Comparison of ENCODE assay signal across 16 mouse cellular contexts in genomic region chr1:143982085-143982764, GRCm38 (mm10). TPM values are rescaled to one million over a fixed set of nuclear protein-coding genes. Genes with fewer than 3 reads are reported as not detected.
DNase-seq lines count a peak whose midpoint lies in the region; ATAC-seq and TF ChIP-seq lines count a peak whose summit lies in the region.
"Had no signal": no experiment of that assay in that cellular context is flagged by ENCODE, and none has a peak within 500 bp of the region (broad histone marks: within the 10 kb centered on the region; RNA-seq: fewer than 3 reads in every experiment).

No protein-coding gene starts in this region.

- WGBS in forebrain, embryonic 13.5 days, result 36% methylated on average over 2 of the region's 2 CpGs
- WGBS in midbrain, postnatal 0 days, result 52% methylated on average over 2 of the region's 2 CpGs

- H3K27ac ChIP-seq in forebrain, embryonic 13.5 days, result peak overlapping the region; percentile 72
- H3K27ac ChIP-seq in midbrain, postnatal 0 days (ENCODE audit: low read depth, low read length), result no peak overlapping the region
- H3K27ac ChIP-seq: neural tube, embryonic 12.5 days; stomach, postnatal 0 days had no signal

- H3K4me3 ChIP-seq in forebrain, embryonic 13.5 days, result no peak overlapping the region
- H3K4me3 ChIP-seq in midbrain, postnatal 0 days (ENCODE audit: low read depth, low read length), result no peak overlapping the region
- H3K4me3 ChIP-seq: heart, embryonic 12.5 days; neural tube, embryonic 12.5 days had no signal

- no peaks in the 10 kb centered on the region for H3K9me3 ChIP-seq in forebrain, embryonic 13.5 days (replicated peaks)
- no peaks in the 10 kb centered on the region for H3K9me3 ChIP-seq in midbrain, postnatal 0 days (ENCODE audit: low read length)
- H3K9me3 ChIP-seq: heart, embryonic 12.5 days; neural tube, embryonic 12.5 days had no signal

- H3K9ac ChIP-seq in forebrain, embryonic 13.5 days, result no peak overlapping the region
- no peak overlapping the region for H3K9ac ChIP-seq in midbrain, postnatal 0 days (replicated peaks; ENCODE audit: low read length, poor library complexity, severe bottlenecking)
- H3K9ac ChIP-seq: heart, embryonic 12.5 days; neural tube, embryonic 12.5 days had no signal

- H3K36me3 ChIP-seq in forebrain, embryonic 13.5 days (ENCODE audit: poor library complexity, severe bottlenecking), result no peaks in the 10 kb centered on the region
- no peaks in the 10 kb centered on the region for H3K36me3 ChIP-seq in midbrain, postnatal 0 days (ENCODE audit: insufficient read depth, low read length)
- H3K36me3 ChIP-seq: heart, embryonic 12.5 days; neural tube, embryonic 12.5 days had no signal

- peak; percentile 34 to 62 for DNase-seq in cerebellum, postnatal 25 days
- DNase-seq in cerebellum, adult 8-10 months, result no peak
- DNase-seq in kidney, postnatal 25 days, result peak; percentile 23 to 35
- no peak for DNase-seq in kidney, adult 11 months
- no peak for DNase-seq in midbrain, postnatal 0 days (ENCODE audit: low spot score)
- no peak for DNase-seq in heart, adult 18-20 months
- DNase-seq: embryo, embryonic 11 days; gastrocnemius, postnatal 25 days; left cerebral cortex, postnatal 4 days; lung, adult 18-20 months; right cerebral cortex, postnatal 14 days had no signal

- H3K4me1 ChIP-seq in forebrain, embryonic 13.5 days, result peaks cover 15% of the 10 kb centered on the region
- H3K4me1 ChIP-seq in midbrain, postnatal 0 days (ENCODE audit: insufficient read depth, low read length), result no peaks in the 10 kb centered on the region
- H3K4me1 ChIP-seq: heart, embryonic 12.5 days; neural tube, embryonic 12.5 days had no signal

- ATAC-seq in forebrain, embryonic 13.5 days, result peak; percentile 59; the same call in 1 of the 2 replicates
- ATAC-seq in midbrain, postnatal 0 days (ENCODE audit: low FRiP score), result 0 out of 2 replicates have a peak, but pooled peaks have one; percentile 27
- ATAC-seq: inflammation-experienced regulatory T-cells, adult 6 months had no signal

- H3K27me3 ChIP-seq in forebrain, embryonic 13.5 days, result no peaks in the 10 kb centered on the region
- no peaks in the 10 kb centered on the region for H3K27me3 ChIP-seq in midbrain, postnatal 0 days (ENCODE audit: insufficient read depth, low read length)
- H3K27me3 ChIP-seq: heart, embryonic 12.5 days; neural tube, embryonic 12.5 days had no signal

- TF ChIP-seq CTCF in midbrain, postnatal 0 days (IDR thresholded peaks at IDR 0.05), result no peak

- no peak overlapping the region for H3K4me2 ChIP-seq in forebrain, embryonic 13.5 days
- H3K4me2 ChIP-seq in midbrain, postnatal 0 days (ENCODE audit: low read depth, low read length, poor library complexity, severe bottlenecking), result no peak overlapping the region
- H3K4me2 ChIP-seq: heart, embryonic 12.5 days; neural tube, embryonic 12.5 days had no signal

RNA-seq across cellular contexts. Expression of gene Rgs2, which starts 21.7 kb away (rescaled TPM):
- 97.9 and 101 TPM in 2 replicates for polyA plus RNA-seq in forebrain, embryonic 13.5 days (2015; fragmentation: Nextera tagmentation; extraction: Ambion mirVana)
- 26.4 and 34.4 TPM in 2 replicates for total RNA-seq in midbrain, postnatal 0 days (2014; rRNA removed)
- polyA plus RNA-seq in midbrain, postnatal 0 days (2015; fragmentation: Nextera tagmentation; extraction: Ambion mirVana), result 83.3 and 85.2 TPM in 2 replicates
- total RNA-seq in heart, adult 18-20 months (2021), result 10 to 100 TPM; 31.5 to 37.8 TPM

Comparison
In these comparisons a context has a peak if more than half of its experiments do, and no peak if none do; other contexts are left out.
1. DNase-seq: peak in cerebellum, postnatal 25 days (2 of 2) and kidney, postnatal 25 days (2 of 2); none in cerebellum, adult 8-10 months (single experiment), kidney, adult 11 months (single experiment), midbrain, postnatal 0 days (single experiment) and heart, adult 18-20 months (0 of 2).